Mouse (Mus musculus): ENCODE data around the gene Cand2.

Gene Cand2

DNA sequence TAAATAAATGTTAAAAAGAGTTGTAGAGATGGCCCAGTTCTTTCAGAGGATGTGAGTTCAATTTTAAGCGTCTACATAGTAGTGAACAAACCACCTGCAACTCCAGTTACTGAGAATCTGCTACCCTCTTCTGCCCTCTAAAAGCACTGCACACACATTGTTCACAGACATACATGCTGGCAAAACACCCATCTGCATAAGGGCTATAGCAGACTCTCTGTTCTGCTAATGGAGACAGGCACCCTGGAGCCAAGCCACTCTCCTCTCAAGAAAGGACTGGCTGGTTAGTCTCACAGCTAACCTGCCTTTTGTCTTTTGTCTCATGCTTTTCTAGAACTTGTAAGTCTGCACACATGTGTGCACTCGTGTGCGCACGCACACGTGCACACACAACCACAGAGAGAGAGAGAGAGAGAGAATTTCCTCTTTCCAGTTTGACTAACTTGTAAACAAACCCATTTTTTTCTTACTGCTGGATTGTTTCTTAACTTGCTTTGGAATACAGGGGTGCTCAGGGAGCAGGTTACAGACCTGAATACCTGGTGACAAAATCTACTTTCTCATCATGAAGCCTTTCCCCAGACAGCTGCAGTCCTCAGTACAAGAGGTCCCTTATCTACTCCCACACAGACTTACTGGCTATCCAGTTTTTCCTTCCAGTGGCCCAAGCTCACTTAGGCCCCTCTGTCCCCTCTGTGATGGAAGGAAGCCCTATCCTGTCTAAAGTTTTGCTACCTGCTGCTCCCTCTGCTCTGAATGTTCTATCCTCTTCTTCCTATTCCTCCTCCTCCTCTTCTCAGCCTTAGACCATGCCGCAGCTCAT lies 56.7 kb downstream of the Cand2 start:
- no peak for DNase-seq (ENCODE audit: low spot score in 2 of 2)

DNA sequence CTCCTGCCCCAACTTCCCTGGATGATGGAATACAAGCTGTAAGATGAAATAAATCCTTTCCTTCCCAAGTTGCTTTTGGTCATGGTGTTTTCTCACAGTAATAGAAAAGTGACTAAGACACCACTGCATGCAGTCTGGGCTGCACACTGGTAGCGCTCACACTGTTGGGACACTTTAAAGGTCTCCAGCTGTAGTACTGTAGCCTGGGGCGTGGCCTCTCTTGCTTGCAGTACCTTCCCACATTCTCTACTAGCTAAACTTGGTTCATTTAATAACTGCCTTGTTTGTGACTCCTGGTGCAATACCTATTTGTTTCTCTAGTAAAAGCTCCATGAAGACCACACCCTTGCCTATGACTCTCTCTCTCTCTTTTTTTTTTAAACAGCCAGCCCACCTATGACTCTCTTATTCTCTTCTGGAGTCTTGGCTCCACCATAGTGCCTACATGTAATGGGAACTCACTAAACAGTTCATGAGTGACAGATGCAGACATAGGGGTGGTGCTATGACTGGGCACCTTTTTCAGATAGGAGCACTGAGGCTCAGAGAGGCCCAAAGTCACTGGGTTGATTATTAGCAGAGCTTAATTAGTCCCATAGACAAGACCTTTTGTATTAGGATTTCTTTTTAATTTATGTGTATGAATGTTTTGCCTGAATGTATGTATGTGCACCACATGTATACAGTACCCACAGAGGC lies 58.0 kb downstream of the Cand2 start:
- no peak for DNase-seq (ENCODE audit: low spot score in 2 of 2)

DNA sequence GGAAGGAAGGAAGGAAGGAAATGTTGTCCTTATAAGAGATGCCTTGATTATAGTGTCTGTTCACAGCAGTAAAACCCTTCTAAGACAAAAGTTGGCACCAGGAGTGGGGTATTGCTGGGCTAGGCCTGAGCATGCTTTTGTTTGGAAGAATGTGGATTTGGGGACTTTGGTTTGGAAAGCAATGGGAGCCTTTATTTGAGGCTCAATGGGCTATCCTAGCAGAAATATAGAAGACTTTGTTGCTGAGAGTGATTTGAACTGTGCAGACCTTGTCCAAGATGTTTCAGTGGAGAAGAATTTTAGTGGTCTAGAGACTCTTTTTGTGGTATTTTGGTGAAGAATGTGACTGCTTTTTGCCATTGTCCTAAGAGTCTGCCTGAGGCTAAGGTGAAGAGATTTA lies 59.5 kb downstream of the Cand2 start:
- DNase-seq (ENCODE audit: low spot score in 2 of 2) = no peak

DNA sequence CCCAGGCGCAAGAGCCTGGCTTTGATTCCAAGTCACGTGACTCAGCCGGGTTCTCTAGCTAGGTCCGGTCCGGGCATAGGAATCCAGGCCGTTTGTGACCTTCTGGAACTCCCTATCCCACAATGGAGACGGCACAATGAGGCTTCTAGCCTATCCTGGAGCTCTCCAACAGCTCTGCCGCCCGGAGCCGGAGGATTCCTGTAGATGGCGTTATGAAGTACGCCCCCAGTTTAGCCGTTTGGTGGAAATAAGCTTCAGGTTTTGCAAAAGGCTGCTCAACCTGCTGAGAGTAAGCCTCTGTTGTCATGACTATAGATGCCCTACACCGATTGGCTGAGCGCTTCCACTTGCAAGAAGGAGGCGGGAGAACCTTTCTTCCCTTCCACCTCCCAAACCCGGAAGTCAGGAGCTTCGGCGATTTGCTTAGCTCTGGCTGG lies 63.8 kb downstream of the Cand2 start, which contains the start of gene Efcab12:
Gene Efcab12, minus strand, starts transcription at position 252 of the 437 bp plus-strand sequence.
- DNase-seq (ENCODE audit: low spot score in 2 of 2) = peak; percentile 64 to 75

DNA sequence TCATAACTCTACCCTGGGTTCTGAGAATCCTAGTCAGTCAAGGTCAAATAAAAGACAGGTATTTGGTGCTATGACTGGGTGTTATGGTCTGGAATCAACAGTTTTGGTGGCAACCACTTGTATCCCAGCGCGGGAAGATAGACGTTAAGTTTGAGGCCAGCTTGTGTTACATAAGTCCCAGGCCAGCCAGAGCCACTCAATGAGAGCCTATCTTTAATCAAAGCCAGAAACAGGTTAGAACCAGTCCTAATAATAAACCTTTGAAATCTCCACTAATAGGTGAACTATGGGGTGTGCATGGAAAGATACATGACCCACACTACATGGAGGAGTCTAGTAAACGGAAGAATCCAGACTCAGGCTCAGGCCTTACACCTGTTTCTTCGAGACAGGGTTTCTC lies 64.4 kb downstream of the Cand2 start:
- no peak for DNase-seq (ENCODE audit: low spot score in 2 of 2)

DNA sequence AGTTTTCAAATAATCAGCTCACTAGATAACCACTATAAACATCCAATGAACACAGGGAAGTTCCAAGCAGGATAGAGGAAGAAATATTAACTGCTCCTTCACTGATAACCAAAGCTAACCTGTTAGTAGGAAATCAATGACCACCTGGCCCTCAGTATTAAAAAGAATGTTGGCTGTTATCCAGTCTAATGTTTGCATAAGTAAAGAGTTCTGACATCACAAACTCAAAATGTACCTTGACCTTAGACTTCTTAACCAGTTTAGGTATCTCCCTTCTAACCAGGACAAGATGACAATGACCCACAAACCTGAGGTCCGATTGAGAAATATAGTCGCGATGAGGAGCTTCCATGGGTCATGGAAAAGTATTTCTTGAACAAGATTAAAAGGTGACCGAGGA lies 70.7 kb downstream of the Cand2 start:
- no peak for DNase-seq (ENCODE audit: low spot score in 2 of 2)

DNA sequence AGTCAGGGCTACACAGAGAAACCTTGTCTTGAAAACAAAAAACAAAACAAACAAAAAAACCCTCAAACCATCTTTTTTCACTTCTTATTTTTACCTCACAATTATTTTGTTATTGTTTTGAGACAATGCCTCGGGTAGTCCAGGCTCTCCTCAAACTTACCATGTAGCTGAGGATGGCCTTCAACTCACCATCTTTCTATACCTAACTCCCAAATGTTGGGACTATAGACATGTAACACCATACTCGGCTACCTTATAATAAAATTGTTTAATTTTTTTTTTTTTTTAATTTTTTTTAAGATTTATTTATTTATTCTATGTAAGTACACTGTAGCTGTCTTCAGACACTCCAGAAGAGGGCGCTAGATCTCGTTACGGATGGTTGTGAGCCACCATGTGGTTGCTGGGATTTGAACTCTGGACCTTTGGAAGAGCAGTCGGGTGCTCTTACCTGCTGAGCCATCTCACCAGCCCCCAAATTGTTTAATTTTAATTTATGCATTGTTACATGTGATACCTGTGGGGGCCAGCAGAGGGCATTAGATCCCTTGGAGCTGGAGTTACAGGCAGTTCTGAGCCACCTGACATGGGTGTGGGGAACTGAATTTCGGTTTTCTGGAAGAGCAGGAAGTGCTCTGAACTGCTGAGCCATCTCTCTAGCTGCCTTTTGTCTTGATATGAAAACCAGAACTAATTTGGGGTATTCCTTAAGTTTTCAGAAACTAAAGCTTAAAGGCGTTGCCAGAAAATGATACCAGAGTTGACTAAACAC lies 72.5 kb downstream of the Cand2 start:
- DNase-seq (ENCODE audit: low spot score in 2 of 2) = peak; percentile 65 to 85

DNA sequence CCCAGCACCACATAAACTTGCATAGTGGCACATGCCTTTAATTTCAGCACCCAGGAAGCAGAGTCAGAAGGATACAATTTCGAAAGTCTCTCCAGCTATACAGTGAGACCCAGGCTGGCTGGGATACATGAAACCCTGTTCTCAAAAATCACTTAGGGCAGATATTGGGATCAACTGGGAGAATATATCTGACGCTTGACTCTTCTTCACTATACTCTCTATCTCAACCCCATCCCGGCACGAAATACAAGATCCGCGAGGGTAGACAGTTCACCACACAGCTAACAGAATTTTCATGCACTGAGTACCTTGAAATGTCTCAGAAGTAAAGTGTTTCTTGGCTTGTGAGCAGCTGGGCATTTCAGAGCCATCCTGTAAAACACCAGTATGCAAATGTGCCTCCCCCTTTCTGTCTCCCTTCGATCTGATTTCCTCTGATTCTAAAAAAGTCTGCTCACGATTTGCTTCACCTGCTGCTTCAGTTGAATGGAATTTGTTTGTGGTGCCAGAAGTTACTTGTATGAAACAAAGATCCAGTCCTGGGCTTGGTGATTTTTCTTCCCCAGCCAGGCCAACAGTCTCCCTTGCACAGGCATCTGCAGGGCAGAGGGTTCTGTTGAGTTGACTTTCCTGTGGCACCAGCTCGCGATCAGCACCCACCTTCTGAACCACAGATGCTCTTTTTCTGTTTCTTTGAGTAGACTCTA lies 74.4 kb downstream of the Cand2 start:
- no peak for DNase-seq (ENCODE audit: low spot score in 2 of 2)

DNA sequence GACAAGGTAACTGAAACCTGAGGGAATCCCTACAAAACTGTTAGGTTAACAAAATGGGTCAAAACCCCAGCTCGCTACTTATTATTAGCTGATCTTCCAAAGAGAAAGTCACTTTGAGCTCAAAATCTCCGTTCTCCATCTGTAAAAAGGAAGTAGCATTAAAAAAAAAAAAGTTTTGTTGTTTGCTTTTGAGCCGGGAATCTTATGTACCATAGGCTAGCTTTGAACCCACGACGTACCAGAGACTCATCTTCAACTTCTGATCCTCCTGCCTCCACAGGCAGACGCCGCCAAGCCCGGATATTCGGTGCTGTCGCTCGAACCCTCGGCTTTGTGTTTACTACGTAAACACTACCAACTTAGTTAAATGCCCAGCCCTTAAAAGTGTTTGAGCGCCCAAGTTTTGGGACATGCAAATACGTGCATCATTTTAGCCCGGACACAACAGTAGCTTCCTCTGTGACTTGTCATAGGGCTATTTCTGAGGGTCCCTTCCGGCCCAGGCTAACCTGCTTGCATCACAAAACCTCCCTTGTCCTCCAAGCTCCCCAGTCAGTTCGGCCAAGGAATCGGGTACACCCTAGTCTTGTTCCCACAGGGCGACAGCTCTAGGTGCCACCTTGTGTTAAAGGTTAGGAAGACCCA lies 78.2 kb downstream of the Cand2 start:
- peak in 1 of 2 experiments; percentile 33 for DNase-seq (ENCODE audit: low spot score in 2 of 2)

DNA sequence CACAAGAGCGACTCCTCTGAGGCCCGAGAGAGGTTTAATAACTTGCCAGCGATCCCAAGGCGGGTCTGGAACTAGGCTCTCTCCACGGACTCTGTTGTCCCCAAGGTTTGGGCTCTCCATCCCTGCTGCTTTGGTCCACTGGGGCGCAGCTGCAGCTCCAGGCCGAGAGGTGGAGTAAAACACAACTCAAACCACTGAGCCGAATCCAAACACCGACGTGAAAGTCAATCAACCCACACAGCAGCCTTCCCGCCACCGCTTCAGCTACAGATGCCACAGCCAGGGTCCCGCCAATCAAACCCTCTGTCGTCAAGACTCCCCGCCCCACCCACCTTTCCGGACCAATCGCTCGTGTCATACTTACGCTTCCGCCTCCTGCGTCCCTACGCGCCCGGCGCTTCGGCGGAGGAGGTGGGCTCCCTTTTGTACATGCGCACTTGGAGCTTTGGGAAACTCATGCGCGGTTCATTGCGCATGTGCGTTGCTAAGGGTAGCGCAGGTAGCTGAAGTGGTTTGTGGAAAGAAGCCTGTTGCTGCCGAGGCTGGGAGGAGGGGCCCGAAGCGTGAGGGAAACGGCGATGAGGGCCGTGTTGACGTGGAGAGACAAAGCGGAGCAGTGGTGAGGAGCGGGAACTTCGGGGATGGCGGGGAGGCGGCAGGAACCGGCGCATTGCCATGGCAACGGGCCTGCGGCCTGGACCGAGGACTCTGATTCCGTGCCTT lies 78.9 kb downstream of the Cand2 start, which contains the start of the genes Mbd4 and Ift122:
Gene Mbd4, minus strand, starts transcription at position 281 of the 723 bp plus-strand sequence.
Gene Ift122, plus strand, starts transcription at position 380 of the 723 bp plus-strand sequence.
- peak; percentile 96 to 97 for DNase-seq (ENCODE audit: low spot score in 2 of 2)

DNA sequence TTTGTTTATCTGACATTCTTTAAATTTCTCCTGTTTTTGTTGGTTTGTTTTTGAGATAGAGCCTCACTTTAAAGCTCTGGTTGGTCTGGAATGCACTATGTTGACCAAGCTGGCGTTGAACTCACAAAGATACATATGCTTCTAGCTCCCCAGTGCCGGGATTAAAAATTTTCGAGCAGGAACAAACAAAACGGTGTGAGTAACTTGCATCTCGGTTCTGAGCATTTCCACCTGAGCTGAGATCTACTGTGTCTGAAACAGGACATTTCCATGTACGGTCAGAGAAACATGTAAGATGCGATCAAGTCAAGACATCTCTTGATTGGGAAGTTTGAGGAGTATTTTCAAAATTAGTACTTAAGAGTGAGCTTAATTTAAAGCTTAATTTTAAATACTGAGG lies 79.6 kb downstream of the Cand2 start:
- DNase-seq (ENCODE audit: low spot score in 2 of 2) = no peak

DNA sequence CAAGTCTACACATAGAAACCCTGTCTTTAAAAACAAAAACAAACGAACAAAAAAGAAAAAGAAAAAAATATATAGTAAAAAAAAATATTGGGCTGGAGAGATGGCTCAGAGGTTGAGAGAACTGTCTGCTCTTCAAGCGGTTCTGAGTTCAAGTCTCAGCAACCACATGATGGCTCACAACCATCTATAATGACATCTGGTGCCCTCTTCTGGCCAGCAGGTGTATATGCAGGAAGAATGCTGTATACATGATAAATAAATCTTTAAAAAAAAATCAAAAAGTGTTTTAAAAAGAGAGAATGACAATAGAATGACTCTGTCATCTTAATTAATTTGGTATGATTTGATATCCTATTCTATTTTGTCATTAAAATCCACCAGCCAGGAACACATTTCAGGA lies 80.1 kb downstream of the Cand2 start:
- DNase-seq (ENCODE audit: low spot score in 2 of 2) = no peak

Measured in spleen, postnatal 4 days (tissue).